ENCODE assay signal across 19 mouse cellular contexts in genomic region chr13:34120536-34120935, GRCm38 (mm10).
"Had no signal": no experiment of that assay in that cellular context is flagged by ENCODE, and none has a peak within 500 bp of the region (broad histone marks: within the 10 kb centered on the region; RNA-seq: fewer than 3 reads in every experiment).

No protein-coding gene starts in this region.

- H3K4me2 ChIP-seq: lung, embryonic 14.5 days; midbrain, embryonic 12.5 days; neural tube, embryonic 13.5 days; neural tube, embryonic 15.5 days; stomach, embryonic 15.5 days had no signal

- H3K4me1 ChIP-seq: stomach, embryonic 15.5 days had no signal

- H3K4me3 ChIP-seq: midbrain, embryonic 10.5 days; midbrain, embryonic 12.5 days; myocyte; neural tube, embryonic 13.5 days; neural tube, embryonic 15.5 days; stomach, embryonic 15.5 days had no signal

- H3K9me3 ChIP-seq: midbrain, embryonic 10.5 days; midbrain, embryonic 12.5 days; neural tube, embryonic 13.5 days; neural tube, embryonic 15.5 days; stomach, embryonic 15.5 days had no signal

- ATAC-seq: midbrain, embryonic 16.5 days had no signal

- H3K36me3 ChIP-seq: neural tube, embryonic 15.5 days; stomach, embryonic 15.5 days had no signal

- H3K27me3 ChIP-seq: midbrain, embryonic 12.5 days; neural tube, embryonic 13.5 days; neural tube, embryonic 15.5 days; stomach, embryonic 15.5 days had no signal

- DNase-seq: lung, adult 18-20 months; lung, embryonic 14.5 days; lung, postnatal 10 days; lung, postnatal 4 days; midbrain, embryonic 14.5 days; retina, postnatal 1 day; right cerebral cortex, adult 18-20 months; right cerebral cortex, postnatal 25 days; thymus, postnatal 14 days; thymus, postnatal 36 days had no signal

- H3K9ac ChIP-seq: liver, embryonic 14.5 days; lung, embryonic 14.5 days; midbrain, embryonic 12.5 days; neural tube, embryonic 13.5 days; neural tube, embryonic 15.5 days; stomach, embryonic 15.5 days had no signal

- H3K27ac ChIP-seq: liver, embryonic 14.5 days; midbrain, embryonic 10.5 days; midbrain, embryonic 12.5 days; neural tube, embryonic 13.5 days; neural tube, embryonic 15.5 days; stomach, embryonic 15.5 days; stomach, postnatal 0 days had no signal
